Mouse (Mus musculus) MEL (cell line): ENCODE measurements around the gene Scfd2.

Source experiments
- CTCF ChIP-seq, 3 experiments: IDR thresholded peaks in 2 of 3; conservative IDR thresholded peaks in 1 of 3; 2 replicates each; pipeline ENCODE4 v1.5.1; 2011 to 2012; ENCODE audit warnings: low read length in 3 of 3, low read depth in 2 of 3, mild to moderate bottlenecking in 2 of 3, improper control_type of control experiment in 1 of 3, inconsistent platforms in 1 of 3, mixed read lengths in 1 of 3, moderate library complexity in 1 of 3; ENCODE audit not compliant: control insufficient read depth in 1 of 3, insufficient read depth in 1 of 3, poor library complexity in 1 of 3, severe bottlenecking in 1 of 3
- EP300 ChIP-seq, 2 experiments: IDR thresholded peaks; 2 replicates each; pipeline ENCODE4 v1.6.1; 2011; ENCODE audit warnings: improper control_type of control experiment in 2 of 2, low read length in 2 of 2, low read depth in 1 of 2, mild to moderate bottlenecking in 1 of 2
- HCFC1 ChIP-seq: IDR thresholded peaks from 2 replicates; pipeline ENCODE4 v1.6.1; 2012; ENCODE audit warnings: low read depth, mild to moderate bottlenecking, inconsistent platforms, low read length, improper control_type of control experiment, moderate library complexity
- MAX ChIP-seq: IDR thresholded peaks from 2 replicates; pipeline ENCODE4 v1.6.1; 2011; ENCODE audit warnings: low read length, improper control_type of control experiment
- POLR2A ChIP-seq, 2 experiments: IDR thresholded peaks; 2 replicates each; pipeline ENCODE4 v1.6.1; 2011 to 2012; ENCODE audit warnings: low read length in 2 of 2, mild to moderate bottlenecking in 2 of 2, control low read depth in 1 of 2, improper control_type of control experiment in 1 of 2, low read depth in 1 of 2, moderate library complexity in 1 of 2; ENCODE audit not compliant: control insufficient read depth in 1 of 2, insufficient read depth in 1 of 2, poor library complexity in 1 of 2
- TBP ChIP-seq: IDR thresholded peaks from 2 replicates; pipeline ENCODE4 v1.8.0; 2011; ENCODE audit warnings: low read depth, low read length, improper control_type of control experiment
- USF2 ChIP-seq, 2 experiments: IDR thresholded peaks; 2 replicates each; pipeline ENCODE4 v1.6.1; 2011 to 2012; ENCODE audit warnings: improper control_type of control experiment in 2 of 2, low read length in 2 of 2, borderline replicate concordance in 1 of 2, inconsistent platforms in 1 of 2, low read depth in 1 of 2, mild to moderate bottlenecking in 1 of 2; ENCODE audit not compliant: insufficient read depth in 1 of 2
- ZC3H11A ChIP-seq: IDR thresholded peaks from 2 replicates; pipeline ENCODE4 v1.6.1; 2012; ENCODE audit warnings: low read depth, mild to moderate bottlenecking, inconsistent platforms, low read length, improper control_type of control experiment
- ZKSCAN1 ChIP-seq: IDR thresholded peaks from 2 replicates; pipeline ENCODE4 v1.6.1; 2012; ENCODE audit warnings: low read depth, mild to moderate bottlenecking, inconsistent platforms, low read length, improper control_type of control experiment, moderate library complexity
- ZNF384 ChIP-seq: IDR thresholded peaks from 2 replicates; pipeline ENCODE4 v1.6.1; 2012; ENCODE audit warnings: low read depth, mild to moderate bottlenecking, inconsistent platforms, low read length, improper control_type of control experiment

- TF ChIP-seq ZC3H11A, result no peak
- TF ChIP-seq CTCF (IDR thresholded peaks at IDR 0.05 in 2 of 3, conservative IDR thresholded peaks at IDR 0.05 in 1 of 3; ENCODE audit: control insufficient read depth in 1 of 3, insufficient read depth in 1 of 3, low read depth in 2 of 3, low read length in 3 of 3, poor library complexity in 1 of 3, severe bottlenecking in 1 of 3), result no peak
- TF ChIP-seq USF2 (IDR thresholded peaks at IDR 0.05; ENCODE audit: borderline replicate concordance in 1 of 2, insufficient read depth in 1 of 2, low read depth in 1 of 2, low read length in 2 of 2), result no peak
- TF ChIP-seq POLR2A (IDR thresholded peaks at IDR 0.05; ENCODE audit: control insufficient read depth in 1 of 2, insufficient read depth in 1 of 2, low read depth in 1 of 2, low read length in 2 of 2, poor library complexity in 1 of 2), result no peak
- no peak for TF ChIP-seq ZKSCAN1
- TF ChIP-seq ZNF384, result no peak
- no peak for TF ChIP-seq EP300 (IDR thresholded peaks at IDR 0.05; ENCODE audit: low read depth in 1 of 2, low read length in 2 of 2)
- TF ChIP-seq MAX, result no peak
- no peak for TF ChIP-seq HCFC1
- no peak for TF ChIP-seq TBP
These were observed 245.3 kb downstream of the Scfd2 start for GRCm38 (mm10) chr5:74286301-74286700.
